Mouse (Mus musculus) megakaryocyte, embryonic 14.5 days (primary cell): Measurements from ENCODE around the gene Hadh.

Source experiments
- FLI1 ChIP-seq: IDR thresholded peaks from 2 replicates; pipeline ENCODE4 v1.6.1; 2012; ENCODE audit warnings: low read length, inconsistent platforms, mixed read lengths
- GATA1 ChIP-seq: IDR thresholded peaks from 3 replicates; pipeline ENCODE4 v1.6.1; 2012; ENCODE audit warnings: mixed read lengths, low read length, inconsistent platforms, borderline replicate concordance

GRCm38 (mm10) chr3:131212200-131212599, 59.7 kb downstream of the Hadh start:
- TF ChIP-seq FLI1 (no peak), GATA1 (no peak)
